Mouse (Mus musculus) granulocyte monocyte progenitor cell, adult 5-6 weeks (primary cell): ENCODE measurements around the gene Lgals7. TPM values are rescaled to one million over a fixed set of nuclear protein-coding genes. Genes with fewer than 3 reads are reported as not detected.

Experiments
- ATAC-seq: replicated peaks from 2 replicates; pipeline ENCODE4 v1.8.0; 2016; ENCODE audit warnings: mild to moderate bottlenecking, moderate TSS enrichment, inconsistent platforms; ENCODE audit not compliant: poor library complexity, severe bottlenecking
- total RNA-seq, 2 experiments: library from RNA; stranded (forward) in 1 of 2; stranded (reverse) in 1 of 2; fragments of 200-712, 200-1000 nt in 1 of 2; fragments of >200 nt in 1 of 2; fragmentation: Nextera tagmentation in 1 of 2; gene quantifications; 2 replicates each; pipeline ENCODE4 v1.2.3; 2014 to 2017

Lgals7 gene
- total RNA-seq, 2 experiments from 2014 or later = not detected

GRCm38 (mm10) chr7:28907195-28907594 lies 43.5 kb downstream of the Lgals7 start:
- ATAC-seq = no peak

GRCm38 (mm10) chr7:28911632-28912031 lies 48.0 kb downstream of the Lgals7 start:
- no peak for ATAC-seq

GRCm38 (mm10) chr7:28913171-28913570 lies 49.5 kb downstream of the Lgals7 start:
- ATAC-seq = no peak

Other genes with a start within 250 kb of the Lgals7 start
- gene Acp7, start 232.5 kb upstream of the Lgals7 start, total RNA-seq (2014; fragmentation: Nextera tagmentation) = not detected in 2 replicates
- not detected in 2 replicates for gene Acp7, start 232.5 kb upstream of the Lgals7 start, total RNA-seq (2017)
- gene Fbxo27, start 171.0 kb upstream of the Lgals7 start, total RNA-seq (2014; fragmentation: Nextera tagmentation) = 4.3 TPM in 1 of 2 replicates, not detected in the other
- gene Fbxo27, start 171.0 kb upstream of the Lgals7 start, total RNA-seq (2017) = 0.17 TPM in 1 of 2 replicates, not detected in the other
- 1.3 and 3.3 TPM in 2 replicates for gene Fbxo17, start 147.0 kb upstream of the Lgals7 start, total RNA-seq (2014; fragmentation: Nextera tagmentation)
- 1.3 and 2.1 TPM in 2 replicates for gene Fbxo17, start 147.0 kb upstream of the Lgals7 start, total RNA-seq (2017)
- 125 and 177 TPM in 2 replicates for gene Mrps12, start 122.0 kb upstream of the Lgals7 start, total RNA-seq (2014; fragmentation: Nextera tagmentation)
- gene Mrps12, start 122.0 kb upstream of the Lgals7 start, total RNA-seq (2017) = 33.2 and 41.8 TPM in 2 replicates
- 19.6 and 21.6 TPM in 2 replicates for gene Sars2, start 121.9 kb upstream of the Lgals7 start, total RNA-seq (2014; fragmentation: Nextera tagmentation)
- 10.4 and 12.4 TPM in 2 replicates for gene Sars2, start 121.9 kb upstream of the Lgals7 start, total RNA-seq (2017)
- gene Ccer2, start 107.7 kb upstream of the Lgals7 start, total RNA-seq (2014; fragmentation: Nextera tagmentation) = not detected in 2 replicates
- not detected in 2 replicates for gene Ccer2, start 107.7 kb upstream of the Lgals7 start, total RNA-seq (2017)
- 49.5 and 50.5 TPM in 2 replicates for gene Sirt2, start 97.1 kb upstream of the Lgals7 start, total RNA-seq (2014; fragmentation: Nextera tagmentation)
- gene Sirt2, start 97.1 kb upstream of the Lgals7 start, total RNA-seq (2017) = 13.9 and 28.8 TPM in 2 replicates
- gene Nfkbib, start 96.3 kb upstream of the Lgals7 start, total RNA-seq (2014; fragmentation: Nextera tagmentation) = 22.0 and 36.0 TPM in 2 replicates
- 20.0 and 24.1 TPM in 2 replicates for gene Nfkbib, start 96.3 kb upstream of the Lgals7 start, total RNA-seq (2017)
- 67.9 and 72.3 TPM in 2 replicates for gene Rinl, start 74.9 kb upstream of the Lgals7 start, total RNA-seq (2014; fragmentation: Nextera tagmentation)
- gene Rinl, start 74.9 kb upstream of the Lgals7 start, total RNA-seq (2017) = 55.9 and 75.5 TPM in 2 replicates
- gene Hnrnpl, start 55.3 kb upstream of the Lgals7 start, total RNA-seq (2014; fragmentation: Nextera tagmentation) = 466 and 510 TPM in 2 replicates
- 276 and 296 TPM in 2 replicates for gene Hnrnpl, start 55.3 kb upstream of the Lgals7 start, total RNA-seq (2017)
- gene Ech1, start 38.6 kb upstream of the Lgals7 start, total RNA-seq (2014; fragmentation: Nextera tagmentation) = 125 and 134 TPM in 2 replicates
- gene Ech1, start 38.6 kb upstream of the Lgals7 start, total RNA-seq (2017) = 76.3 and 99.3 TPM in 2 replicates
- gene Lgals4, start 30.0 kb upstream of the Lgals7 start, total RNA-seq (2014; fragmentation: Nextera tagmentation) = 20.5 and 20.8 TPM in 2 replicates
- 3.9 and 6.6 TPM in 2 replicates for gene Lgals4, start 30.0 kb upstream of the Lgals7 start, total RNA-seq (2017)
- gene Capn12, start 17.6 kb downstream of the Lgals7 start, total RNA-seq (2014; fragmentation: Nextera tagmentation) = not detected in 2 replicates
- 0.13 TPM in 1 of 2 replicates, not detected in the other for gene Capn12, start 17.6 kb downstream of the Lgals7 start, total RNA-seq (2017)
- 85.8 and 94.3 TPM in 2 replicates for gene Actn4, start 98.5 kb downstream of the Lgals7 start, total RNA-seq (2014; fragmentation: Nextera tagmentation)
- 40.2 and 47.1 TPM in 2 replicates for gene Actn4, start 98.5 kb downstream of the Lgals7 start, total RNA-seq (2017)
- gene Eif3k, start 118.0 kb downstream of the Lgals7 start, total RNA-seq (2014; fragmentation: Nextera tagmentation) = 474 TPM in 2 replicates
- 400 and 462 TPM in 2 replicates for gene Eif3k, start 118.0 kb downstream of the Lgals7 start, total RNA-seq (2017)
- gene Map4k1, start 118.2 kb downstream of the Lgals7 start, total RNA-seq (2014; fragmentation: Nextera tagmentation) = 46.1 and 62.3 TPM in 2 replicates
- gene Map4k1, start 118.2 kb downstream of the Lgals7 start, total RNA-seq (2017) = 42.4 and 48.7 TPM in 2 replicates